Mouse (Mus musculus) CD4-positive naive resting alpha-beta T cell, adult 57 days (primary cell): ENCODE data around the gene Cdk2ap2. TPM values are rescaled to one million over a fixed set of nuclear protein-coding genes. Genes with fewer than 3 reads are reported as not detected.

Source experiments
- total RNA-seq: library from RNA; stranded (reverse); gene quantifications from one replicate; pipeline ENCODE4 v1.2.4, GENCODE M21; 2023

Gene Cdk2ap2
- 186 TPM for total RNA-seq

DNA sequence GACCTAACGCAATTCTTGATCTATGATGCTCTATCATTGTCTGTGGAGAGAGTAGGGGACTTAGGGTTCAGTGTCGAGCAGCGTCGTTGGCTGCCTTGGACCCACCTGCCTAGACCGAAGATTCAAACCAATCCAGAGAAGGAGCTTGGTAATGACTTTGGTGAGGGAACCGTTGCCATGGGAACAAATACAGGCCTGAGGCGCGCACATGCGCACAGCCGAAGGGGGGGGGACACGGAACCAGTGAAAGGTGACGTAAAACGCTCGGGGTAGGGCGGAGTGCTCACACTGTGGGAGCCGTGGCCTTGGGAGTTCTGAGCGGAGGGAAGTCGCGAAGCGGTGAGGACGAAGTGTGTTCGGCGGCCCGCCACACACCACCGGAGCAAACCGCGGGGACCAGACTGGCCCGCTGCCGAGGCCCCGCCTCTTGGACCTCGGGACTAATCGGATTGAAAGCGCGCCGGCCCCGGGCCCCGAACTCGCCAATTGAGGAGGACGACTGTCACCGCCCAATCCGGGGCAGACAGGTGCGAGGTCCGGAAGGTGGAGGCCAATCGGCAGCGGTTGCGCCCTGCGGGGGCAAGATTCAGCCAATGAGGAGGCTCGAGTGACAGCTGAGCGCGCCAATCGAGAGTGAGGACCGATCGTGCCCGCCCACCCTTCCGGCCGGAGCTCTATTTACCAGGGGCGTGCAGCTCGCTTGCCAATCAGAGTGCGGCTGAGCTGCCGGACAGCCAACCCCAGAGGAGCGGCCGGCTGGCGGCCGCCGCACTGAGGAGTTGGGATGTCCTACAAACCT lies at the start of gene Cdk2ap2:
Gene Cdk2ap2, plus strand, starts transcription at position 541 of the 799 bp plus-strand sequence.

DNA sequence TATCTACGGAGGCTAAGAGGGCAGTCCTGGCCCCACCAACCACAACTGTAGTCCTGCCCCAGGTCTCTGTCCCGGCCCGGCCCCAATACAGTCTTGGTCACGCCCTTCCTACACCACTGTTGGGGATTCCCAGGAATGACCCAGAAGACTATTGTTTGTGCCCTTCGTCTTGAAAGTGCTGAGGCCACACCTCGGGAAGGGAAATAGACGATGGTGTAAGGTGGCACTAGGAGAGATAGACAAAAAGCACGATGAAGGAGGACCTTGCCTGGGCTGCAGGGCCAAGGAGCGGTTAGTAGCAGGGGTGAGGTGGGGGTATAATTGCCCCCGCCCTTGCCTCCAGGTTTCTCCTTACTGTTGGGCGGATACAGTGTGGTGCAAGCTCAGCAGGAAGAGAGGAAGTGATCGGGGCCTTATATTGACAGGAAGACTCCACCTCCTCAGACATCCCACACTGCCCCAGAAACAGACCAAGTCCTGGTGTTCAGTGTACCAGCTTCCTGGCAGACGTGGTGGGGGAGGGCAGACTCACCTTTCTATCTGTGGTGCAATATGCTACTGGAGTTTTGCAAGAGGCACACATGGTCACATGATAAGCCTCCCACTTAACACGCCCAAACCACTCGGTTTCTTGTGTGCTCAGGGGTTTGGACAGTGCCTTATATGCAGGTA lies 37.8 kb upstream of the Cdk2ap2 start, which contains the start of gene Gstp3:
Gene Gstp3, minus strand, starts transcription at position 501 of the 672 bp plus-strand sequence.

DNA sequence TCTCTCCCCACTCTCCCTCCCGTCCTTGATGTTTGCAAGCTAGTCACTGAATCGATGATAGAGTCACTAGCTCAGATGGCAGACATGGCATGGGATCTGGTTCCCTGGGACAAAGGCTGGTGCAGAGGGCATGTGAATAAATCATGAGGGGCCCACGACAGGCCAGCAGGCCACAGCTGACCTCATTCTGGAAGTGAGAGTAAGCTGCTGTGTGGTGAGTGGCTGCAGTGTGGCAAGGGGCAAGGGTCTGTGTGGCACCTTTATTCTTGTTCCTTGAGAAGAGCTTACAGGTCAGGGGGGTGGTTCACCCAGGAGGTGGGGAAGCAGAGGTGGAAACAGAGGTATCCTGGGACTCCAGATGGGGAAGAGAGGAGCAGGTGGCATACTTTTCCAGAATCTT lies 15.6 kb upstream of the Cdk2ap2 start, which contains the start of gene Cabp2:
Gene Cabp2, plus strand, starts transcription at position 185 of the 400 bp plus-strand sequence.

DNA sequence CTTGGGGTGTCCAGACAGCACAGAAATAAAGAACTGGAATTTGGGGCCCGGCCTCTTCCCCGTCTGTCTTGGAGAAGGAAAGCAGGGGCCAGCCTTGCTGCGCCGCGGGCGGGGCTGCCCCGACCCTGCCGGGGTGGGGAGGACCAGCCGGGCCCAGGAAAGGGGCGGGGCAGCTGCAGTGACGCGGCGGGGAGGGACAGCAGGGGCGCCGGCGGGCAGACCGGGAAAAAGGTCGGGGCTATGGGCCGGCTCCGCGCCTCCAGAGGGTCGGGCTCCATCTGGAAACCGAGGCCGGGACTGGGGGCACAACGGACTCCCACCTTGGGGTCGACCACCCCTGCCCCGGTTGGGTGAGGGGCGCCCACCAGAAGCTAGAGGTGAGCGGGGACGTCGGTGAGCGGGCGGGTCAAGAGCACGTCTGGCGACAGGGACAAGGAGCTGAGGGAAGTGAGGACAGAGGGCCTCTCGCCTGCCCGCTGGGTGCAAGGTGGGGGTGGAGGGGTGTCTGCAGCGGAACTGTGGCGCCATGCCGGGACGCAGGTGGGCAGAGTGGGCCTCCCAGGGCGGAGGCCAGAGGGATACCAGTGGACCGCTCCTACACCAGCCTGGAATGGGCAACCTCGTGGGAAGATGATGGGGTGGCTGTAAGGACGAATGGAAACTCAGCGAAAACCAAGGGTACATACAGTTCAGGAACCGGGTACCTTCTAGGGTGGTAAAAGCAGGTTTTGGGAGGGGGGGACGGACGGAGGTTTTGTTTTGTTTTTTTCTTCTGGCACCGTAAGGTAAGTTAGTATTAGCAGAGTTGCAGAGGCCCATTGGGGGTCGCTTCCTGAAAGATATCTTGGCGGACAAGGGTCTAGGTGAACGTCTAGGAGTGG lies 3.1 kb downstream of the Cdk2ap2 start, which contains the start of gene Pitpnm1:
Gene Pitpnm1, plus strand, starts transcription at position 162 of the 881 bp plus-strand sequence.

DNA sequence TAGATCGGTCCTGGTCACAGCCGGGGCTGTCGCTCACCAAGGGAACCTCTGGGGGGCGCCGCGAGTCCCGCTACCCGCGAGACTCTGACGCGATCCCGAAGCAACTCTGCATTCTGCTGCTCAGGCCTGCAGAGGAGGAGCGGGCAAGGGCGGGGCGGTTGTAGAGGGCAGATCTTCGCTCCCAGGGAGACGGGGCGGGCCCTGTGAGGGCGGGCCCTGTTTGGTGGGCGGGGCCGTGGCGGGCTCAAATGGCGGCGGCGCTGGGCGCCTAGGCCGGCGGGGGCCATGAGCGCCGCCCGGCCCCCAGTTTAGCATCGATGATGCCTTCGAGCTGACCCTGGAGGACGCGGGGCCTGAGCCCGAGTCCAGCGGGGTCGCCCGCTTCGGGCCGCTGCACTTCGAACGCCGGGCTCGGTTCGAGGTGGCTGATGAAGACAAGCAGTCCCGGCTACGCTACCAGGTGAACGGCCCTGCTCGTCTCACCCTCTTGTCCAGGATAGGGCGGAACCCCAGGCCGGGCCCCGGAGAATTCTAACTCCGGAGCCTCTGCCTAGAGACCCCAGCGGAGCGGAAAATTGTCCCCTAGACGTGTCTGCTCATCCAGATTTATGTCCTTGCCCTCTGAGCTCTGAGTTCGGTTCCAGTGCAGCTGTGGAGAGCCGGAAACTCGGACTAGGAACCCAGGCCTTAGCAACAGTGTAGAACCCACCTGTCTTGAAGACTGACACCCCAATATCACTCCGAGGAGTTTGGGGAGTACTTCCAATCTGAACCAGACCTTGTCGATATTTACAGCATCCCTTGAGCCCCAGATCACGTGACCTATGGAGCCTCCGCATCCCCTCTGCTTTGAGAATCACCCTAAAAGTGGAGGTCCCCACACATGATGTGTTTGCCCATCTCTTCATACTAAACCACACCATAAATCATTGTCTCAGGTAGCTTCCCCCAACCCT lies 29.0 kb downstream of the Cdk2ap2 start, which contains the start of gene Aip:
Gene Aip, minus strand, starts transcription at position 118 of the 956 bp plus-strand sequence.

DNA sequence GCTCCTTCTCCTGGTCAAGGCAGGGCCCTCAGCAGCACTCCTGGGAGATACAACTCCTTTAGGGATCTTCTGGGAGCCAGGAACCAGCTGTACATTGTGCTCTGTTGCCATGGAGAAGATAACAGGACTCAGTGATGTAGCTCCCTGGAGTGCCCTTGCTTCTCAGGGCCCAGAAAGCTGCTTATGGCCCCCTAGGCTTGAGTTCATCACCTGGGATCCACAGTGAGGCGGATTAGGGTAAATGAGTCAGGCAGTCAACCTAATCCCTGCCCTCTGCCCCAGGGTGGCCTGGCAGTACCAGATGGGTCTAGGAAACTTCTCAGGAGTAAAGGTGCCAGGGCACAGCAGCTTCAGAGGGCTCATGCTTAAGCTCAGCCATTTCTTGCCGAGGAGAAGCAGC lies 42.5 kb downstream of the Cdk2ap2 start, which contains the start of gene Gpr152:
Gene Gpr152, plus strand, starts transcription at position 342 of the 400 bp plus-strand sequence.

DNA sequence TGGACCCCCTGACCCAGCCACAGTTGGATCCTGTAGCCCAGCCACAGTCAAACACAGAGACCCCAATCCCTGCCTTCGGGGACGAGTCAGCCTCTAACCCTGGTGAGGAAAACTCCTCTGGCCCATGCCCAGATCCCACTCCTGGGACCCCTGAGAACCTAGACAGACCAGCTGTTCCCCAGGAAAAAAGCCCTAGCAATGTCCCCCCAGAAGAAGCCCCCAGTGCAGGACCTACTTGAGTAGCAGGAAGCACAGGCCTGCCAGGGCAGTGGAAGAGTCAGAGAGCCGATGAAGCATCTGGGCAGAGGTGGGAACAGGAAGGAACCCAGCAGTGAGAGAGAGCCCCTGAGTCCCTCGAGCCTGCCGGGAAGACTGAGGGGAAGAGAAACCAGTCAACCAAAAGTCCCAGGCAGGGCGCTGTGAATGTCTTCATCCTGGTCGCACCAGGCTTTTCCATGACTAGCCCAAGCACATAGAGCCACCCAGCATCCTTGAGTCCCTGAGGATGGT lies 46.8 kb downstream of the Cdk2ap2 start, which contains the start of gene Cabp4:
Gene Cabp4, minus strand, starts transcription at position 275 of the 510 bp plus-strand sequence.

DNA sequence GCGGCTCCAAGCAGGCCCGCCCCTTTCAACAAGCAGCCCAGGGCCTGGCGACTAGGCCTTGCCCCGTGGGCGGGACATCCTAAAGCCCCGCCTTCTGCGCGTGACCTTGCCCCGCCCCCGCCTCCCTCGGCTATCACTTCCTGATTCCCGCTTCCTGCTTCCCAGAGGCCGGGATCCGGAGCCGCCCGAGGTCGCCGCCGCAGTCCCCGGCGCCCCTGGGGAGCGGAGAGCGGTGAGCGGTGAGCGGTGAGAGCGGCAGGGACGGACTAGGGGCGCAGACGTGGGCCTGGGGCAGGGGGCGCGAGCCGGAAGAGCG lies 51.5 kb downstream of the Cdk2ap2 start, which contains the start of gene Coro1b:
Gene Coro1b, plus strand, starts transcription at position 129 of the 316 bp plus-strand sequence.

Other genes starting within 250 kb of the Cdk2ap2 start
- gene Chka, start 245.4 kb upstream of the Cdk2ap2 start, total RNA-seq = 62.4 TPM
- gene Tcirg1, start 190.0 kb upstream of the Cdk2ap2 start, total RNA-seq = 58.1 TPM
- 53.0 TPM for gene Ndufs8, start 184.4 kb upstream of the Cdk2ap2 start, total RNA-seq
- gene Aldh3b1, start 167.4 kb upstream of the Cdk2ap2 start, total RNA-seq = 0.86 TPM
- 27.8 TPM for gene Unc93b1, start 162.0 kb upstream of the Cdk2ap2 start, total RNA-seq
- not detected for gene Aldh3b3, start 138.5 kb upstream of the Cdk2ap2 start, total RNA-seq
- gene Aldh3b2, start 124.9 kb upstream of the Cdk2ap2 start, total RNA-seq = not detected
- gene Acy3, start 110.6 kb upstream of the Cdk2ap2 start, total RNA-seq = not detected
- gene Tbx10, start 104.4 kb upstream of the Cdk2ap2 start, total RNA-seq = not detected
- 9.0 TPM for gene Nudt8, start 96.6 kb upstream of the Cdk2ap2 start, total RNA-seq
- 1.7 TPM for gene Gm49405, start 96.6 kb upstream of the Cdk2ap2 start, total RNA-seq
- 3.0 TPM for gene Doc2g, start 93.9 kb upstream of the Cdk2ap2 start, total RNA-seq
- 85.1 TPM for gene Ndufv1, start 84.4 kb upstream of the Cdk2ap2 start, total RNA-seq
- gene Gstp1, start 59.2 kb upstream of the Cdk2ap2 start, total RNA-seq = 196 TPM
- gene Gstp2, start 51.2 kb upstream of the Cdk2ap2 start, total RNA-seq = 21.0 TPM
- 32.9 TPM for gene Gstp3, start 37.6 kb upstream of the Cdk2ap2 start, total RNA-seq
- not detected for gene Cabp2, start 15.6 kb upstream of the Cdk2ap2 start, total RNA-seq
- gene Pitpnm1, start 2.8 kb downstream of the Cdk2ap2 start, total RNA-seq = 314 TPM
- gene Aip, start 28.7 kb downstream of the Cdk2ap2 start, total RNA-seq = 151 TPM
- gene Gpr152, start 42.6 kb downstream of the Cdk2ap2 start, total RNA-seq = 0.80 TPM
- 1.1 TPM for gene Cabp4, start 46.9 kb downstream of the Cdk2ap2 start, total RNA-seq
- gene Coro1b, start 51.4 kb downstream of the Cdk2ap2 start, total RNA-seq = 129 TPM
- gene Ptprcap, start 56.4 kb downstream of the Cdk2ap2 start, total RNA-seq = 260 TPM
- 35.8 TPM for gene Rps6kb2, start 66.2 kb downstream of the Cdk2ap2 start, total RNA-seq
- gene Carns1, start 78.3 kb downstream of the Cdk2ap2 start, total RNA-seq = 69.3 TPM
- gene Tbc1d10c, start 94.1 kb downstream of the Cdk2ap2 start, total RNA-seq = 305 TPM
- gene Ppp1ca, start 94.9 kb downstream of the Cdk2ap2 start, total RNA-seq = 351 TPM
- gene Rad9a, start 104.5 kb downstream of the Cdk2ap2 start, total RNA-seq = 45.2 TPM
- 143 TPM for gene Clcf1, start 117.1 kb downstream of the Cdk2ap2 start, total RNA-seq
- gene AC109138.7, start 117.2 kb downstream of the Cdk2ap2 start, total RNA-seq = not detected
- gene Pold4, start 134.7 kb downstream of the Cdk2ap2 start, total RNA-seq = 66.6 TPM
- 18.6 TPM for gene Ssh3, start 172.0 kb downstream of the Cdk2ap2 start, total RNA-seq
- 20.5 TPM for gene Ankrd13d, start 186.0 kb downstream of the Cdk2ap2 start, total RNA-seq
- gene Grk2, start 209.0 kb downstream of the Cdk2ap2 start, total RNA-seq = 338 TPM